Mouse (Mus musculus) embryo, embryonic 11 days (tissue): ENCODE results near the gene Nme8.

ENCODE experiments used
- DNase-seq: peaks from one replicate; pipeline ENCODE4 v3.0.0-alpha.2; 2015

The Nme8 gene

DNA sequence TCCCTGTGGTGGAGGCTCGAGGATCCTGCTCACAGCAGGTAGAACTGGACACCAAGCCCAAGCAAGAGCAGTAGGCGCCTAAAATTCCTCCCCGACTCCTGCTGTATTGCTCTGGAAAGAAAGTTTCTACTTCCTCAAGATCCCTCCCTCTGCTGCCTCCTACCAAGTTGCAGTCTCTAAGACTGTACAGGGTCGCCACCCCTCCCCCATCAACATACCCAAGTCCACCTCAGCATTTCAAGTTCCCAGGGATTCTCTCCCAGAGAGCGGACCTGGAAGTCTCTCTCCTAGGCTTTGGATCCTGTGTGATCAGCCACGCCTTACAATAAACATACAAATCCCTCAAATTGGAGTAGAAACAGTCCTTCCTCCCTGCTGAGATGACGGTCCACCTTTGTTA, at the start of gene Nme8:
TSS of gene Nme8 (minus strand) at position 5 of the 400 bp plus-strand sequence.
- DNase-seq: peak; percentile 9

DNA sequence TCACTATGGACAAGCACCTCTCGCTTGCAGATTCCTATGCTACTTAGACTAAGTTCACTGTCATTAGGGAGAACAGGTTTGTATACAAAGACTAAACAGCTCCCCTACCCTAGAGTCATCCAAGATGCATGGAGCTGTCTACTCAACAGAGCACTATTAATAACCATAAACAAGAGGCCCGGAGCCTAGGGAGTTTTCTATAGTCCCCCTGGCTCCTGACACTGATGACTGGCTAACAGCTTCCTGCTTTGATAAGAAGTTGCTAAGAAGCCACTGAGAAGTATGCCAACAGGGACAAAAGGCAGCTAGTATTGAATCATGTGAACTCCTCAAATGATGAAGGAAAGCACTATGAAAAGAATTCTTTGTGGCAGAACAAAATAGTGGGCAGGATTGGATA, 48.1 kb upstream of the Nme8 start:
- DNase-seq: no peak

DNA sequence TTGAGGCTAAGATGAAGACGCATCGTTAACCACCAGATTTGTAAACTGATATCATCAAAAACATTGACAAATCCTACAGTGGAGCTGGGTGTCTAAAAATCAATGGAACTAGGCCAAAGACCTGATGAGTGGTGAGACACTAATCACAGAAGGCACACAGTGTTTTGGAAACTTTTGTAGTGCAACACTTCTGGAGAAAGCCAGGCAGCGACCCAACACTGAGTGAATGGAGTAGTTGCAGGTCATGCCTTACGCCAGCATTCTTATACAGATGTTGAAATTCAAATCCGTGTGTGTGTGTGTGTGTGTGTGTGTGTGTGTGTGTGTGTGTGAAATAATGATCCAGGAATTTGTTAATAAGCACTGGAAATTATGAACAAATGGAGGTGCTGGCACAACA, 46.9 kb upstream of the Nme8 start:
- DNase-seq: no peak

DNA sequence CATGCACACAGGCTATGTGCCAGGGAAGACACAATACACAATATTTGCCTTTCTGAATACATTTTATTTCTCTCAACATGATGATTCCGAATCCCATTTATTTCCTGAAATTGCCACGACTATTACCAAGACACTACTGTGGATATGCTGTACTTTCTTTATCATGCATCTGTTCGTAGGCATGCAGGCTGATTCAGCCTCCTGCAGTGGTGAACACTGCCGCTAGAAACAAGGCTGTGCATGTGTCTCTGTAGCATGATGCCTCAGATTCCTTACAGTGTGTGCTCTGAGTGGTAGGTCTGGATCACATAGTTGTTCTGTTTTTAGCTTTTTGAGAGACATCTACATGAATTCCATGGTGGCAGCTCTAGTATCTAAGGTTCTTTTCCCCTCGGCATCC, 37.0 kb upstream of the Nme8 start:
- no peak for DNase-seq

DNA sequence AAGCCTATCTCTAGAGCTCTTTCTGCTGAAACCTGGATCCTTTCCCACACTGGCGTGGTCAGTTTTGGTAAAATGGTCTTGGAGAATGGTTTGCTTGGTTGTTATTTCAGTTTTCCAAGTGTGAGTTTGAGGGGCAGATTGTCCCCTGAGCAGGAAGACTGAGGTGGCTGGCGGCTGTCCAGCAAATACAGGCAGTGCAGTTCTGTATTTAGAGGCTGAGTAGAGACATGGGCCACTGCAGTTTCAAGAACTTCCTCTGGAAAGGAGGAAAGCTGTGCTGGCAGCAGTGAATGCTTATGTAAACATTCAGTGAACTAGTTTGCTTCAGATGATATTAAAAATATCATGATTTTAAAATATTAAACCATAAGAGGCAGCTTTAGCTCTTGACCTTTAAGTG, 33.2 kb upstream of the Nme8 start:
- no peak for DNase-seq

GRCm38 (mm10) chr13:19718954-19719353, 21.4 kb upstream of the Nme8 start:
- DNase-seq: no peak

GRCm38 (mm10) chr13:19717201-19717600, 19.6 kb upstream of the Nme8 start:
- DNase-seq: no peak

DNA sequence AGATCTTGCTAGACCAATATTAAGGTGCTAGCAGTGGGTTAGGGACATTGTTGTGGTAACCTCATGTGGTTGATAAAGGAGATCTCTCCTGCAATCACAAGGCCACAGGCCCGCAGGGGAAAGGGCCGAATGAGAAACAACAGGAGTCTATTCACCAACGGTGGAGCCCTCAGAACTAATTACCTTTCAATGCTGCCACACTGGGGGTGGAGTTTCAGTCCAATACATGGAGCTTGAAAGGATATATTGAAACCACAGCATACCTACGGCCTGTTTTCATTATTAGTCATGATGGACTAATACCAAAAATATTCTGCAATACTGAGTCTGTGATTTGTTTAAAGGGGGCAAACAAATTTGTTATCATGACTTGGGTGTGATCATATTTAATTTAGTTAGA, 6.2 kb upstream of the Nme8 start:
- no peak for DNase-seq

GRCm38 (mm10) chr13:19701443-19702078, 4.0 kb upstream of the Nme8 start:
- peak; percentile 9 for DNase-seq

DNA sequence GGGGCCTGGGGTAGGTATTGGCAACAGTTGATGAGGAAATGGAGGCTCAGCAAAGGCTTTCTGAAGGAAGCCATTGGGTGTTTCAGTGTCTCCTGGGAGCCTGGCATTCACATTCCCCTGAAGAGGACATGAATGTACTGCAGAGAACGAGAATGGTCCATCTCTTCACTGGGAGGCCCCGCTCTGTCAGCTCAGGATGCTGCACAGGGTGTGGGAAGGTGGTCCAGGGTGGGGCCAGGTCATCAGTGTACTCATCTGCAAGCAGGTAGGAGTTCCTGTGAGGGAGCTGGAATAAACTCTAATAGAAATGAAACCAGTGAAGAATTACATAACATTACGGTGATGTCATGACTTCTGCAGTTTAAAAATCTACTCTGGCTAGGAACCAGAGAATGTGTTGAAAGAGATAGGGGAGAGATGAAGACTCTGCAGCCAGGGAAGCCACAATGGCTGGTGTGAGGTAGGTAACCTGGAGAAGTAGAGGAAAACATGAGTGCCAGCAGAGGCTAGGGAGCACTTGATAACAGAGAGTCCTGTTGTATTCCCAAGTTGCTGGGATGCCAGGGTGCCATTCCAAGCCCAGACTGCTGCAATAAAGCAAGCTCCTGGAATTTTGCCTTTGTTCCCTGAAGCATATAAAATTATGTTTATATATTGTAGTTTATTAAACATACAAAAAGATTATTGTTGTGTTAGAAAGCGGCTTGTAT, 3.3 kb upstream of the Nme8 start:
- no peak for DNase-seq

- peak; percentile 77 for DNase-seq
Observed at GRCm38 (mm10) chr13:19698524-19699173, 1.1 kb upstream of the Nme8 start.

DNA sequence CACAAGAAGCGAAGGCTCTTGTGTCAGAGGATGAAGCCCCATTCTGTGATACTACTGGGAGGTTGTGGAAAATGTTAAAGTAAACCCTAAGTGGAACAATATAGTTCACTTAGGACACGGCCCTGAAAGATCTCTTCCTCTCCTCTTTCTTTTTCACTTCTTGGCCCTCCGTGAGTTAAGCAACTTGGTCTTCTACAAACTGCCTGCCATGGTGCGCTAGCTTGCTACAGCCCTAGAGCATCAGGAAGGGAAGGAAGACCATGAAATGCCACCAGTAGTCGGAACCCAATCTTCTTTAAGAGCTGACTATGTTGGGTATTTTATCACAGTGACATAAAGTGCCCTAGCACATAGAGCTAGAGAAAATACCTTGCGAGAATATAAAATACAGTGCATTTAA, 7.2 kb downstream of the Nme8 start:
- no peak for DNase-seq

- no peak for DNase-seq
Observed at GRCm38 (mm10) chr13:19689971-19690370, 7.6 kb downstream of the Nme8 start.

DNA sequence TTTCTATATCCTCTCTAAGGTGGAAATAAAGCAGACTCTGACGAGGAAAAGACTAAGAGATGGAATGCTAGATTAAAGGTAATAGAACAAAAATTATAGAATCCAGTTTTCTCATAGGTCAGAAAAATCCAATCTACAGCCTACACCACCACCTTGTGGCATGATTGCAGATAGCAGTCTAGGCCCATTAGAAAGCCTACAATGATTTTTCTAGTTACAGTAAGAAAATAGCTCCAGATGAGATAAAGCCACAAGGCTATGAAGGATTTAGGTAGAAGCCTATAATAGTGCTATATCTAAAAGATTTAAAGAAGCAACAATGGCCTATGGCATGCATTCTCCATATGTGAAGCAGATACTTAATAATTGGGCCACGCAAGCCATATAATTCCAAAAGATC, 13.6 kb downstream of the Nme8 start:
- peak; percentile 31 for DNase-seq

DNA sequence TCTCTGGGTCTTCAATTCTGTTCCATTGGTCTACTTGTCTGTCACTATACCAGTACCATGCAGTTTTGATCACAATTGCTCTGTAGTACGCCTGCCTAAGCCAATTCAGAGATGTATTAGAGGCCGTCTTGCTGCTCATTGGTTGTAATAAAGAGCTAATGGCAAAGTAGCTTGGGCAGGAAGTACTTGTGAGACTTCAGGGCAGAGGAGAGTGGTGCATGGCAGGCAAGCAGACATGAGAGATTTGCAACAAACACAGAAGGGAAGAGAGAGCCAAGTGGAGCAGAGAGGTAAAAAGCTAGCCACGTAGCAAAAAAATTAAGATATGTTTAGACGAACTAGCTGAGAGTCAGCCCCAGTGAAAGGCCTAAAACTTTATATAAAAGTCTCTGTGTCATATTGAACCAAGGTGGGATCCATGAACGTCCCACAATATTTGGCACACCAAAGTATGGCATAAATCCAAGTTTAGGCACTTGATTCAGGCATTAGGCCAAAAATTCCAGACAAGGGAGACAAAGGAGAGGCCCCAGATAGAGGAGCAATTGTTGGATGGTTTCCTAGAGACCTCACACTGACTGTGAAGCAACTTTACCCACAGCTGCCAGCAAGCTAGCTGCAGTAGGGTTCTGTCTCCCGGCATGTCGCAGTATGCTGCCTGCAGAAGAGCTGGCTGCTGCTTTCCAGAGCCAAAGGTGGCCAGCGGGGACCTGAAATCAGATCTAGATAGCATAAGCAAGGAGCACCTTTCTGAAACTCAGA, 14.5 kb downstream of the Nme8 start:
- DNase-seq: no peak

- no peak for DNase-seq
Observed at GRCm38 (mm10) chr13:19674601-19675000, 23.0 kb downstream of the Nme8 start.

DNA sequence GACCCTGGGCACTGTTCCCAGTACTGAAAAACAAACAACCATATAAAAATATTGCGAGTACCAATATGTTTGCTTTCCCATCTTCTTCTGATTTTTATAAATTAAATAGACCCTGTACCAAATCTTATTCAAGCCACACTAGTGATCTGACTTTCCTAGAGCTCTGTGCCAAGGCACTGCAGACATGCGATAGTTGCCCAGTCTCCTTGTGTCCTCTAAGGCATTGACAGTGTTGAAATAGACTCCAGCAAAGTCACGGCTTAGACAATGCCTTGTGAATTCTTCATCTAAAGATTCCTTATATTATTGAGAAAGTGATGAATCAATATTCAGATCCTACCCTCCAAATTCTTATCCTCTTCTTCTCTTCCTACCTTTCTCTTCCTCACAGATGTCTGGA, 23.6 kb downstream of the Nme8 start:
- no peak for DNase-seq

GRCm38 (mm10) chr13:19668355-19669140, 29.0 kb downstream of the Nme8 start:
- DNase-seq: no peak

DNA sequence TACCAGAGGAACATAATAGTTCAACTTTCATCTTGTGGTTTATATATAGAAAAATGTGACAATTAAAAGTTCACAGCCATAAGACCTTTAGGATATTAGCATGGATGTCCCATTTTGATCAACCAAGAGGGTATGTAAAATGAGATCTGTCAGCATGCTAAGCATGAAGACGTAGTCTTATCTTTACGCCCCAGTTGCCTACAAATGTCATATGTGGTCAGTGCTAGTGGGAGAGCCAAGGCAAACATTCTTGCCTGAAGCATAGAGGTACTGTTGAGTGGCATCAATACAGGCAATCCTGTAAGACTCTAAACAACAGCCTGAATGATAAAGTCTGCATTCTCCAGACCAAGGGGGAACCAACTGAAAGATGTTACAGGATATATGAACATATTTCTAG, 45.2 kb downstream of the Nme8 start:
- DNase-seq: no peak

DNA sequence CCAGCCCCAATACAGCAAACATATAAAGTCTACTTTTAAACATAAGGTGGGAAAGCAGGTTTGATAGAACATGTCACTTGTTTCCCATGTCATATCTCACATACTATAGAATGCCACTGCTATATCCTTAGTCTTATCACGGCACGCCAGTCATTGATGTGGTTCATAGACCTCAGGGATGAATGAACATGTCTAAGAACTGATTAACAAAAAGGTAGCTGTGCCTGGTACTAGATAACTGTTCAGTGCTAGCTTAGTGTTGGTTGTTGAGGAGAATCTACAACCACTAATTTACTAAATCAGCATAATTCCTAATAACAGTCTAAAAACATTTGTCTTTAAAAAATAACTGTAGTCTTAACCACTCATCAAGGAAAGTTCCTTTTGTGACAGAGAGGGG, 47.8 kb downstream of the Nme8 start:
- no peak for DNase-seq

- peak; percentile 8 for DNase-seq
Observed at GRCm38 (mm10) chr13:19644225-19644624, 53.4 kb downstream of the Nme8 start.

DNA sequence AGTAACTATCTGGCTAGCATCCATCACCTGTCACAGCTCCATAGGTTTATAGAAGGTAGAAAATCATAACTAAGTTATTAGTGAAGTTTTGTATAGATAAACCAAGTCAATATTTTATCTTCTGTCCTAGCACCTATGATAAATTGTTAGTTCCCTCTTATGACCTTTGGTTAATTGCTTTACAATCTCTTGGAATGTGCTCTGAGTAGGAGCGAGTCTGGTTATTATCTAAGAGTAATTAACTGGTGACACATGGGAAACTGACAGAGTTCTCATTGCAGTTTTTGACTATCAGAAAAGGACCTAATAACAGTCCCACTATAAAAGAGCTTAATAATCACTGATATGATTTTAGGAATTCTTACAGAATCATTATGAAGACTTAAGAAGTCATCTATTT, 54.1 kb downstream of the Nme8 start:
- no peak for DNase-seq
